Mouse (Mus musculus) hindbrain, embryonic 14.5 days (tissue): ENCODE results near the gene Lysmd4. TPM values are rescaled to one million over a fixed set of nuclear protein-coding genes. Genes with fewer than 3 reads are reported as not detected.
A peak's percentile ranks its signal among the peaks of the same experiment; 100 is the strongest.

Experiments
- ATAC-seq: fragments of 200-750 bp; cut with Nextera tagmentation; 2 replicates; pipeline ENCODE4 v1.8.0; 2017; ENCODE audit warnings: moderate number of reproducible peaks, mild to moderate bottlenecking, moderate TSS enrichment, moderate library complexity; ENCODE audit not compliant: low FRiP score
- DNase-seq: peaks from one replicate; pipeline ENCODE4 v3.0.0-alpha.2; 2015; ENCODE audit warnings: low spot score
- H3K27ac ChIP-seq: fragments of 300-500 bp; sonication (generic); 2 replicates; pipeline ENCODE4 v1.5.1; 2014; ENCODE audit warnings: mild to moderate bottlenecking, moderate library complexity
- H3K27me3 ChIP-seq: fragments of 300-500 bp; sonication (generic); 2 replicates; pipeline ENCODE4 v1.6.1; 2014; ENCODE audit warnings: mild to moderate bottlenecking, low read length, mixed read lengths; ENCODE audit not compliant: control insufficient read depth, insufficient read depth
- H3K36me3 ChIP-seq: fragments of 300-500 bp; sonication (generic); replicated peaks from 2 replicates; pipeline ENCODE4 v1.6.1; 2014; ENCODE audit not compliant: control insufficient read depth, insufficient read depth
- H3K4me1 ChIP-seq: fragments of 300-500 bp; sonication (generic); replicated peaks from 2 replicates; pipeline ENCODE4 v1.6.1; 2014; ENCODE audit warnings: antibody characterized with exemption, low read length, mixed read lengths; ENCODE audit not compliant: control insufficient read depth, insufficient read depth
- H3K4me2 ChIP-seq: fragments of 300-500 bp; sonication (generic); replicated peaks from 2 replicates; pipeline ENCODE4 v1.6.1; 2014; ENCODE audit warnings: mild to moderate bottlenecking, moderate library complexity
- H3K4me3 ChIP-seq: fragments of 300-500 bp; sonication (generic); replicated peaks from 2 replicates; pipeline ENCODE4 v1.5.1; 2014; ENCODE audit warnings: mild to moderate bottlenecking, low read length
- H3K9ac ChIP-seq: fragments of 300-500 bp; sonication (generic); 2 replicates; pipeline ENCODE4 v1.6.1; 2014
- H3K9me3 ChIP-seq: fragments of 300-500 bp; sonication (generic); 2 replicates; pipeline ENCODE4 v1.6.1; 2016; ENCODE audit warnings: low read length; ENCODE audit not compliant: control insufficient read depth
- WGBS: fragments of 180-500 bp; shearing (Covaris S2); extraction: QIAGEN DNeasy Blood & Tissue Kit; methylation state at CpG from one replicate; pipeline ENCODE4 v1.1.7; 2014; 5-methylcytosine and 5-hydroxymethylcytosine counted together
- polyA plus RNA-seq: library from polyadenylated mRNA; unstranded; fragments of >200 nt; fragmentation: Nextera tagmentation; extraction: Ambion mirVana; gene quantifications from 2 replicates; pipeline ENCODE4 v1.2.1, GENCODE M21; 2014

Gene Lysmd4
- polyA plus RNA-seq, 1 experiment from 2014 or later: 29.8 TPM

- Histone ChIP-seq H3K9ac (no peak overlapping the region), H3K27me3 (no peaks in the 10 kb centered on the region), H3K27ac (no peak overlapping the region), H3K4me3 (no peak overlapping the region), H3K9me3 (no peaks in the 10 kb centered on the region), H3K4me2 (no peak overlapping the region), H3K36me3 (peaks cover 46% of the 10 kb centered on the region), H3K4me1 (peaks cover 6% of the 10 kb centered on the region; the same call in 1 of the 2 replicates)
- peak; percentile 48; the same call in 1 of the 2 replicates for ATAC-seq
- DNase-seq: peak; percentile 44
- 77% methylated on average over 5 of the region's 5 CpGs for WGBS
Measured at GRCm38 (mm10) chr7:67228891-67229602, 6.7 kb downstream of the Lysmd4 start.

GRCm38 (mm10) chr7:67229701-67230100, 7.4 kb downstream of the Lysmd4 start:
- WGBS: 94% methylated on average over 3 of the region's 3 CpGs
- no peak for ATAC-seq

GRCm38 (mm10) chr7:67230221-67230620, 7.9 kb downstream of the Lysmd4 start:
- no peak overlapping the region for H3K27ac ChIP-seq
- H3K9ac ChIP-seq: no peak overlapping the region
- H3K9me3 ChIP-seq: no peaks in the 10 kb centered on the region
- H3K4me1 ChIP-seq: no peaks in the 10 kb centered on the region
- H3K4me3 ChIP-seq: no peak overlapping the region
- ATAC-seq (no peak), DNase-seq (no peak)
- H3K4me2 ChIP-seq: no peak overlapping the region
- no peaks in the 10 kb centered on the region for H3K27me3 ChIP-seq
- WGBS: 69% methylated on average over 3 of the region's 3 CpGs
- H3K36me3 ChIP-seq: peaks cover 46% of the 10 kb centered on the region

More at GRCm38 (mm10) chr7:67229701-67230100, 7.4 kb downstream of the Lysmd4 start:
- no peak overlapping the region for H3K27ac ChIP-seq
- H3K9ac ChIP-seq: no peak overlapping the region
- peaks cover 46% of the 10 kb centered on the region for H3K36me3 ChIP-seq
- no peaks in the 10 kb centered on the region for H3K4me1 ChIP-seq
- no peaks in the 10 kb centered on the region for H3K9me3 ChIP-seq
- no peak for DNase-seq
- no peaks in the 10 kb centered on the region for H3K27me3 ChIP-seq
- no peak overlapping the region for H3K4me2 ChIP-seq
- no peak overlapping the region for H3K4me3 ChIP-seq

- Histone ChIP-seq H3K4me1 (no peaks in the 10 kb centered on the region), H3K4me3 (no peak overlapping the region), H3K9ac (no peak overlapping the region), H3K4me2 (no peak overlapping the region), H3K36me3 (peaks cover 46% of the 10 kb centered on the region), H3K9me3 (no peaks in the 10 kb centered on the region), H3K27me3 (no peaks in the 10 kb centered on the region), H3K27ac (no peak overlapping the region)
- WGBS: 89% methylated on average over 3 of the region's 3 CpGs
- no peak for DNase-seq
- ATAC-seq: no peak
Measured at GRCm38 (mm10) chr7:67230640-67231140, 8.3 kb downstream of the Lysmd4 start.

DNA sequence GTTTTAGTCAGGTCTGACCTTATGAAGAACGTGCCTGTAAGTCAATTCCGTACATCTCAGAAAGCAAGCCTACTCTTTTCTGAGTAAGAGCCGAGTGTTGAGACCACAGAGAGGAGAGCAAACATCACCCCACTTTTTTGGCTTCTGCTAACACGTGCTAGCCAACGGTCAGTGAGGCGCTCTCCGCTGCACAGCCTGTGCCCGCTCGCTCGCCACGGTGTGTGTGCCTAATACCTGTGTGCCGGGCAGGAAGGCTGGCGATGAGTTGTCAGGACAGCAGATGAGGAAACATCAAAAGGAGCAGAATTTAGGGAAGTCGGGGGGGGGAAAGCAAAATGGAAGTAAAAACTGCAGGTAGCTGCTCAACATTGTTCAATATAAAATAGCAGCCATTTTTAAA, 10.2 kb downstream of the Lysmd4 start:
- no peak for ATAC-seq
- no peaks in the 10 kb centered on the region for H3K9me3 ChIP-seq

GRCm38 (mm10) chr7:67234797-67235196, 12.5 kb downstream of the Lysmd4 start:
- no peak overlapping the region for H3K9ac ChIP-seq
- H3K36me3 ChIP-seq: peaks cover 63% of the 10 kb centered on the region
- no peaks in the 10 kb centered on the region for H3K4me1 ChIP-seq
- H3K4me2 ChIP-seq: no peak overlapping the region
- H3K27me3 ChIP-seq: no peaks in the 10 kb centered on the region
- DNase-seq: no peak
- 80% methylated on average over 8 of the region's 8 CpGs for WGBS
- no peak for ATAC-seq
- H3K4me3 ChIP-seq: no peak overlapping the region
- H3K27ac ChIP-seq: no peak overlapping the region
- H3K9me3 ChIP-seq: no peaks in the 10 kb centered on the region

More for the DNA sequence above, 10.2 kb downstream of the Lysmd4 start:
- no peak for DNase-seq
- Histone ChIP-seq H3K27ac (no peak overlapping the region), H3K4me3 (no peak overlapping the region), H3K27me3 (no peaks in the 10 kb centered on the region), H3K4me1 (no peaks in the 10 kb centered on the region), H3K36me3 (peaks cover 47% of the 10 kb centered on the region), H3K9ac (no peak overlapping the region), H3K4me2 (no peak overlapping the region)
- 94% methylated on average over 14 of the region's 14 CpGs for WGBS

DNA sequence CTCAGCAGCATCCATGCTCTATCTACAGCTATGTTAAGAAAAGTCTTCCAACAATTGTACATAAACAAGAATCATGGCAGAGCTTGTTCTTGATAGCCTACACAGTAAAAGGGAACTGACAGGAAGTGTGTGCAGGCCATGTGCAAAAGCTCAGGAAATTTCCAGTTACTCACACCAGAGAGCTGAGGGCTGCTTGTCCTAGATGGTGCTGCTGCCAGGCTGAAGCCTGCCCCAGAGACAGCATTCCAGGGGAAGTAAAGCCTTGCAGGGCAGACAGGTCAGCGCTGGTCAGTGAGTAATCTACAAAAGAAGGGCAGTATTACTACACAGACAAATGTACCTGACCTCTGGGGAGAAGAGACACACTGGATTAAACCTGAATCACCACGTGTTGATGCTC, 14.0 kb downstream of the Lysmd4 start:
- Histone ChIP-seq H3K4me3 (no peak overlapping the region), H3K27me3 (no peaks in the 10 kb centered on the region)

GRCm38 (mm10) chr7:67237752-67238151, 15.4 kb downstream of the Lysmd4 start:
- DNase-seq: no peak
- Histone ChIP-seq H3K36me3 (peaks cover 51% of the 10 kb centered on the region), H3K4me1 (no peaks in the 10 kb centered on the region), H3K9me3 (no peaks in the 10 kb centered on the region), H3K4me3 (no peak overlapping the region), H3K9ac (no peak overlapping the region), H3K27ac (no peak overlapping the region), H3K4me2 (no peak overlapping the region), H3K27me3 (no peaks in the 10 kb centered on the region)
- no peak for ATAC-seq
- 91% methylated on average over 2 of the region's 2 CpGs for WGBS

More for the DNA sequence above, 14.0 kb downstream of the Lysmd4 start:
- no peak for DNase-seq
- H3K9me3 ChIP-seq: no peaks in the 10 kb centered on the region
- whole genome bisulfite sequencing: 86% methylated on average over 2 of the region's 2 CpGs
- H3K27ac ChIP-seq: no peak overlapping the region
- no peak for ATAC-seq
- H3K9ac ChIP-seq: no peak overlapping the region
- peaks cover 63% of the 10 kb centered on the region for H3K36me3 ChIP-seq
- no peaks in the 10 kb centered on the region for H3K4me1 ChIP-seq
- H3K4me2 ChIP-seq: no peak overlapping the region

DNA sequence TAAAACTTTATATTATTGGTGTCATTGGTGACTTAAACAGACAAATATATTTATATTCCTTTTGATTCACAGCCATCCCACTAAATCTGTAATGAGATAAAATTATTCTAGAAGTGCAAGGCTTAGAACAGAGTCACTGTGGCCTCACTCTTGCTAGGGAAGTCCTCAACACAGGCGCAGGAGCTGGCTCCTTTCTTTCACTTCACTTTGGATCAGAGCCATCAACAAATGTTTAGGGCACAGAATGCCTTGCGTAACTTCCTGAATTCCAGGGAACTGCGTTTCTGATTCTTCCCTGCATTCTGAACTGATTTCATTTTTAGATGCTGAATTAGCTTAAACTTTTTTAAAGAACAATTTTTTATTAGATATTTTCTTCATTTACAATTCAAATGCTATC, 19.6 kb downstream of the Lysmd4 start:
- ATAC-seq: no peak
- 94% methylated on average over 3 of the region's 3 CpGs for WGBS
- Histone ChIP-seq H3K4me1 (no peaks in the 10 kb centered on the region), H3K4me3 (no peak overlapping the region), H3K4me2 (no peak overlapping the region), H3K36me3 (peaks cover 20% of the 10 kb centered on the region), H3K27me3 (no peaks in the 10 kb centered on the region), H3K27ac (no peak overlapping the region), H3K9me3 (no peaks in the 10 kb centered on the region), H3K9ac (no peak overlapping the region)
- no peak for DNase-seq
